Mouse (Mus musculus) ovary, postnatal 14 days (tissue): ENCODE results near the gene Zbtb46.
"Not testable (repeated sequence)": the region's sequence is repeated elsewhere in the genome, so short reads cannot be mapped to it uniquely, and the experiment has no call there.

Experiments
- DNase-seq: peaks from one replicate; pipeline ENCODE4 v3.0.0; 2022; ENCODE audit warnings: low spot score

The Zbtb46 gene

GRCm38 (mm10) chr2:181459153-181459672 lies at the start of gene Zbtb46:
TSS of gene Zbtb46 (minus strand) at chr2:181459426.
- DNase-seq: peak; percentile 85

GRCm38 (mm10) chr2:181498644-181499043 lies 39.4 kb upstream of the Zbtb46 start:
- DNase-seq: no peak

GRCm38 (mm10) chr2:181497548-181497875 lies 38.3 kb upstream of the Zbtb46 start:
- DNase-seq: peak; percentile 31

- peak; percentile 79 for DNase-seq
Observed at GRCm38 (mm10) chr2:181496831-181497547, 37.8 kb upstream of the Zbtb46 start, which contains the start of gene Tpd52l2. TSS of gene Tpd52l2 (plus strand) at chr2:181497142.

- DNase-seq: peak; percentile 56
Observed at GRCm38 (mm10) chr2:181496281-181496680, 37.1 kb upstream of the Zbtb46 start.

- not testable (repeated sequence) for DNase-seq
Observed at GRCm38 (mm10) chr2:181495845-181496244, 36.6 kb upstream of the Zbtb46 start.

GRCm38 (mm10) chr2:181494266-181494945 lies 35.2 kb upstream of the Zbtb46 start:
- no peak for DNase-seq

- DNase-seq: no peak
Observed at GRCm38 (mm10) chr2:181493156-181493927, 34.1 kb upstream of the Zbtb46 start, which contains the start of gene Abhd16b. TSS of gene Abhd16b (plus strand) at chr2:181493206.

GRCm38 (mm10) chr2:181492206-181492605 lies 33.0 kb upstream of the Zbtb46 start:
- no peak for DNase-seq

GRCm38 (mm10) chr2:181491432-181492205 lies 32.4 kb upstream of the Zbtb46 start:
- no peak for DNase-seq

GRCm38 (mm10) chr2:181487338-181488277 lies 28.4 kb upstream of the Zbtb46 start:
- DNase-seq: no peak

GRCm38 (mm10) chr2:181485741-181486140 lies 26.5 kb upstream of the Zbtb46 start:
- DNase-seq: no peak

GRCm38 (mm10) chr2:181484456-181485233 lies 25.4 kb upstream of the Zbtb46 start:
- DNase-seq: no peak

- no peak for DNase-seq
Observed at GRCm38 (mm10) chr2:181483562-181484318, 24.5 kb upstream of the Zbtb46 start.

- DNase-seq: no peak
Observed at GRCm38 (mm10) chr2:181483120-181483519, 23.9 kb upstream of the Zbtb46 start.

- DNase-seq: no peak
Observed at GRCm38 (mm10) chr2:181472256-181472827, 13.1 kb upstream of the Zbtb46 start.

GRCm38 (mm10) chr2:181471246-181471645 lies 12.0 kb upstream of the Zbtb46 start:
- no peak for DNase-seq

GRCm38 (mm10) chr2:181470285-181470684 lies 11.1 kb upstream of the Zbtb46 start:
- no peak for DNase-seq

- DNase-seq: no peak
Observed at GRCm38 (mm10) chr2:181465423-181465822, 6.2 kb upstream of the Zbtb46 start.
